In genomic region chr5:30114761-30115140, GRCm38 (mm10) we compare ENCODE assay signal across 9 mouse cellular contexts. TPM values are rescaled to one million over a fixed set of nuclear protein-coding genes. Genes with fewer than 3 reads are reported as not detected.
DNase-seq lines count a peak whose midpoint lies in the region; ATAC-seq and TF ChIP-seq lines count a peak whose summit lies in the region.
"Had no signal": no experiment of that assay in that cellular context is flagged by ENCODE, and none has a peak within 500 bp of the region (broad histone marks: within the 10 kb centered on the region; RNA-seq: fewer than 3 reads in every experiment).

No protein-coding gene starts in this region.

- H3K27ac ChIP-seq in heart, embryonic 10.5 days, result peak overlapping the region; percentile 59
- no peak overlapping the region for H3K27ac ChIP-seq in thymus, adult 2 months (ENCODE audit: control insufficient read depth, insufficient read depth, low read length)
- no peak overlapping the region for H3K27ac ChIP-seq in liver, embryonic 12.5 days
- no peak overlapping the region for H3K27ac ChIP-seq in stomach, postnatal 0 days (replicated peaks)

- intact Hi-C loops in heart, postnatal 14 days (cut with DNase I), result loop anchor here (5.0 kb wide), 1 partner anchor 287 kb away; no protein-coding TSS in a partner anchor

- TF ChIP-seq CTCF in thymus, adult 2 months (IDR thresholded peaks at IDR 0.05; ENCODE audit: borderline replicate concordance, control insufficient read depth, extremely low read depth, insufficient read depth, low read length, poor library complexity), result no peak
- TF ChIP-seq CTCF in stomach, postnatal 0 days (IDR thresholded peaks at IDR 0.05; ENCODE audit: low read depth), result no peak

- H3K36me3 ChIP-seq in heart, embryonic 10.5 days, result peaks cover 32% of the 10 kb centered on the region
- peaks cover 12% of the 10 kb centered on the region for H3K36me3 ChIP-seq in thymus, adult 2 months (ENCODE audit: control insufficient read depth, insufficient read depth, low read length)
- H3K36me3 ChIP-seq in liver, embryonic 12.5 days, result peaks cover 25% of the 10 kb centered on the region
- H3K36me3 ChIP-seq in stomach, postnatal 0 days (ENCODE audit: control insufficient read depth, insufficient read depth, low read length), result peaks cover 10% of the 10 kb centered on the region

- H3K27me3 ChIP-seq in heart, embryonic 10.5 days (ENCODE audit: insufficient read depth, poor library complexity, severe bottlenecking), result peaks cover 77% of the 10 kb centered on the region
- peaks cover 2% of the 10 kb centered on the region; the same call in 1 of the 2 replicates for H3K27me3 ChIP-seq in thymus, adult 2 months (ENCODE audit: control insufficient read depth, insufficient read depth, low read length)
- H3K27me3 ChIP-seq in liver, embryonic 12.5 days (replicated peaks), result peaks cover 71% of the 10 kb centered on the region
- H3K27me3 ChIP-seq in stomach, postnatal 0 days (ENCODE audit: control insufficient read depth, insufficient read depth, low read length), result peaks cover 8% of the 10 kb centered on the region

- no peak for DNase-seq in heart, embryonic 10.5 days (ENCODE audit: low spot score)
- DNase-seq in heart, postnatal 14 days, result no peak
- DNase-seq in thymus, adult 2 months, result no peak
- DNase-seq in thymus, postnatal 4 days, result no peak
- no peak for DNase-seq in stomach, postnatal 0 days (ENCODE audit: low spot score)
- DNase-seq in cerebellum, adult 11 months, result no peak
- DNase-seq in adrenal gland, postnatal 10 days, result no peak
- DNase-seq: cerebellum, adult 11-12 months had no signal

- H3K9me3 ChIP-seq in heart, embryonic 10.5 days, result no peaks in the 10 kb centered on the region
- no peaks in the 10 kb centered on the region for H3K9me3 ChIP-seq in liver, embryonic 12.5 days (replicated peaks)
- no peaks in the 10 kb centered on the region for H3K9me3 ChIP-seq in stomach, postnatal 0 days (ENCODE audit: control insufficient read depth, low read length)

- peak overlapping the region; percentile 73 for H3K4me3 ChIP-seq in heart, embryonic 10.5 days
- H3K4me3 ChIP-seq in thymus, adult 2 months (ENCODE audit: control insufficient read depth, insufficient read depth, low read length), result peak overlapping the region; percentile 33
- peak overlapping the region; percentile 52 for H3K4me3 ChIP-seq in liver, embryonic 12.5 days
- H3K4me3 ChIP-seq in stomach, postnatal 0 days (ENCODE audit: low read depth, low read length), result peak overlapping the region; percentile 53

- H3K4me1 ChIP-seq in heart, embryonic 10.5 days, result peaks cover 33% of the 10 kb centered on the region
- H3K4me1 ChIP-seq in thymus, adult 2 months (replicated peaks; ENCODE audit: control insufficient read depth, insufficient read depth, low read length), result peaks cover 12% of the 10 kb centered on the region
- peaks cover 31% of the 10 kb centered on the region for H3K4me1 ChIP-seq in liver, embryonic 12.5 days
- no peaks in the 10 kb centered on the region for H3K4me1 ChIP-seq in stomach, postnatal 0 days (replicated peaks; ENCODE audit: control insufficient read depth, insufficient read depth)

- 1% methylated on average over 28 of the region's 28 CpGs for WGBS in heart, embryonic 10.5 days
- WGBS in thymus, adult 2 months, result 1% methylated on average over 28 of the region's 28 CpGs
- 1% methylated on average over 28 of the region's 28 CpGs for WGBS in liver, embryonic 12.5 days (ENCODE audit: insufficient replicate concordance)
- 1% methylated on average over 27 of the region's 28 CpGs for WGBS in stomach, postnatal 0 days

- peak overlapping the region; percentile 77 for H3K4me2 ChIP-seq in liver, embryonic 12.5 days
- peak overlapping the region; percentile 96 for H3K4me2 ChIP-seq in stomach, postnatal 0 days (replicated peaks; ENCODE audit: low read depth)

- no peak for TF ChIP-seq EP300 in stomach, postnatal 0 days (optimal IDR thresholded peaks at IDR 0.05)

- ATAC-seq in liver, embryonic 12.5 days, result no peak
- ATAC-seq in stomach, postnatal 0 days (ENCODE audit: low FRiP score, low TSS enrichment), result no peak

- no peak for TF ChIP-seq POLR2A in thymus, adult 2 months (IDR thresholded peaks at IDR 0.05; ENCODE audit: control insufficient read depth, extremely low read depth, insufficient read depth, low read length, poor library complexity)

- no peak overlapping the region for H3K9ac ChIP-seq in liver, embryonic 12.5 days
- peak overlapping the region; percentile 43 for H3K9ac ChIP-seq in stomach, postnatal 0 days (ENCODE audit: low read length)

RNA-seq across cellular contexts. Expression of gene 3110082J24Rik, which starts 8.9 kb away (rescaled TPM):
- polyA plus RNA-seq in heart, embryonic 10.5 days (2016; fragmentation: Nextera tagmentation; extraction: Ambion mirVana), result 0.18 TPM in 1 of 2 replicates, not detected in the other
- not detected for total RNA-seq in heart, postnatal 14 days (2021)
- polyA plus RNA-seq in thymus, adult 2 months (2012; rRNA removed), result not detected in 2 replicates
- polyA plus RNA-seq in liver, embryonic 12.5 days (2016; fragmentation: Nextera tagmentation; extraction: Ambion mirVana), result not detected in 2 replicates
- polyA plus RNA-seq in stomach, postnatal 0 days (2015; fragmentation: Nextera tagmentation; extraction: Ambion mirVana), result not detected in 2 replicates
- not detected for total RNA-seq in adrenal gland, postnatal 10 days (2021)

RNA-seq across cellular contexts. Expression of gene Garem2, which starts 9.8 kb away (rescaled TPM):
- polyA plus RNA-seq in heart, embryonic 10.5 days (2016; fragmentation: Nextera tagmentation; extraction: Ambion mirVana), result 0.27 and 0.39 TPM in 2 replicates
- under 1 TPM; 0.17 to 0.19 TPM for total RNA-seq in heart, postnatal 14 days (2021)
- polyA plus RNA-seq in thymus, adult 2 months (2012; rRNA removed), result 0.09 and 0.13 TPM in 2 replicates
- 0.08 and 0.12 TPM in 2 replicates for polyA plus RNA-seq in liver, embryonic 12.5 days (2016; fragmentation: Nextera tagmentation; extraction: Ambion mirVana)
- polyA plus RNA-seq in stomach, postnatal 0 days (2015; fragmentation: Nextera tagmentation; extraction: Ambion mirVana), result 0.10 and 0.12 TPM in 2 replicates
- under 1 TPM; 0.12 to 0.30 TPM for total RNA-seq in adrenal gland, postnatal 10 days (2021)

RNA-seq across cellular contexts. Expression of gene Hadha, which starts 40.2 kb away (rescaled TPM):
- polyA plus RNA-seq in heart, embryonic 10.5 days (2016; fragmentation: Nextera tagmentation; extraction: Ambion mirVana), result 136 and 210 TPM in 2 replicates
- 1,000 to 10,000 TPM; 1,294 to 1,315 TPM for total RNA-seq in heart, postnatal 14 days (2021)
- polyA plus RNA-seq in thymus, adult 2 months (2012; rRNA removed), result 73.8 and 80.5 TPM in 2 replicates
- polyA plus RNA-seq in liver, embryonic 12.5 days (2016; fragmentation: Nextera tagmentation; extraction: Ambion mirVana), result 92.2 and 103 TPM in 2 replicates
- 201 and 213 TPM in 2 replicates for polyA plus RNA-seq in stomach, postnatal 0 days (2015; fragmentation: Nextera tagmentation; extraction: Ambion mirVana)
- 100 to 1,000 TPM; 921 to 997 TPM for total RNA-seq in adrenal gland, postnatal 10 days (2021)

RNA-seq across cellular contexts. Expression of gene Hadhb, which starts 40.3 kb away (rescaled TPM):
- polyA plus RNA-seq in heart, embryonic 10.5 days (2016; fragmentation: Nextera tagmentation; extraction: Ambion mirVana), result 207 and 288 TPM in 2 replicates
- total RNA-seq in heart, postnatal 14 days (2021), result 1,000 to 10,000 TPM; 1,750 to 1,828 TPM
- polyA plus RNA-seq in thymus, adult 2 months (2012; rRNA removed), result 111 and 140 TPM in 2 replicates
- 113 and 116 TPM in 2 replicates for polyA plus RNA-seq in liver, embryonic 12.5 days (2016; fragmentation: Nextera tagmentation; extraction: Ambion mirVana)
- 323 and 350 TPM in 2 replicates for polyA plus RNA-seq in stomach, postnatal 0 days (2015; fragmentation: Nextera tagmentation; extraction: Ambion mirVana)
- total RNA-seq in adrenal gland, postnatal 10 days (2021), result 1,000 to 10,000 TPM; 1,471 to 1,600 TPM

RNA-seq across cellular contexts. Expression of gene Tyms, which starts 41.3 kb away (rescaled TPM):
- polyA plus RNA-seq in heart, embryonic 10.5 days (2016; fragmentation: Nextera tagmentation; extraction: Ambion mirVana), result 184 and 286 TPM in 2 replicates
- total RNA-seq in heart, postnatal 14 days (2021), result 10 to 100 TPM; 11.6 to 13.9 TPM
- polyA plus RNA-seq in thymus, adult 2 months (2012; rRNA removed), result 130 and 174 TPM in 2 replicates
- polyA plus RNA-seq in liver, embryonic 12.5 days (2016; fragmentation: Nextera tagmentation; extraction: Ambion mirVana), result 278 and 289 TPM in 2 replicates
- polyA plus RNA-seq in stomach, postnatal 0 days (2015; fragmentation: Nextera tagmentation; extraction: Ambion mirVana), result 82.1 and 84.8 TPM in 2 replicates
- 10 to 100 TPM; 44.9 to 52.1 TPM for total RNA-seq in adrenal gland, postnatal 10 days (2021)
